Mouse (Mus musculus): Measurements from ENCODE around the gene Efnb3.

The Efnb3 gene

GRCm38 (mm10) chr11:69582230-69582805, 22.3 kb upstream of the Efnb3 start:
- no peak for DNase-seq (ENCODE audit: low spot score in 2 of 2)

GRCm38 (mm10) chr11:69581814-69582213, 21.8 kb upstream of the Efnb3 start:
- no peak for DNase-seq (ENCODE audit: low spot score in 2 of 2)

GRCm38 (mm10) chr11:69581147-69581688, 21.2 kb upstream of the Efnb3 start:
- peak; percentile 81 for DNase-seq (ENCODE audit: low spot score in 2 of 2)

- no peak for DNase-seq (ENCODE audit: low spot score in 2 of 2)
These were observed 20.7 kb upstream of the Efnb3 start for GRCm38 (mm10) chr11:69580572-69581146.

GRCm38 (mm10) chr11:69580091-69580514, 20.1 kb upstream of the Efnb3 start, which contains the start of the genes Wrap53 and Trp53:
TSS of gene Wrap53 (minus strand) at chr11:69580255.
TSS of gene Trp53 (plus strand) at chr11:69580359.
- peak; percentile 74 to 80 for DNase-seq (ENCODE audit: low spot score in 2 of 2)

GRCm38 (mm10) chr11:69579128-69580017, 19.4 kb upstream of the Efnb3 start:
- peak; percentile 99 to 100 for DNase-seq (ENCODE audit: low spot score in 2 of 2)

GRCm38 (mm10) chr11:69578301-69578700, 18.3 kb upstream of the Efnb3 start:
- no peak for DNase-seq (ENCODE audit: low spot score in 2 of 2)

GRCm38 (mm10) chr11:69576307-69576706, 16.3 kb upstream of the Efnb3 start:
- no peak for DNase-seq (ENCODE audit: low spot score in 2 of 2)

GRCm38 (mm10) chr11:69575220-69575619, 15.2 kb upstream of the Efnb3 start:
- DNase-seq (ENCODE audit: low spot score in 2 of 2) = no peak

- DNase-seq (ENCODE audit: low spot score in 2 of 2) = no peak
These were observed 5.1 kb upstream of the Efnb3 start for GRCm38 (mm10) chr11:69565131-69565530.

GRCm38 (mm10) chr11:69564391-69564790, 4.4 kb upstream of the Efnb3 start:
- no peak for DNase-seq (ENCODE audit: low spot score in 2 of 2)

GRCm38 (mm10) chr11:69563373-69563772, 3.4 kb upstream of the Efnb3 start:
- no peak for DNase-seq (ENCODE audit: low spot score in 2 of 2)

GRCm38 (mm10) chr11:69560896-69561854, 1.2 kb upstream of the Efnb3 start:
- no peak for DNase-seq (ENCODE audit: low spot score in 2 of 2)

GRCm38 (mm10) chr11:69559183-69559582, 822 bp downstream of the Efnb3 start:
- no peak for DNase-seq (ENCODE audit: low spot score in 2 of 2)

- DNase-seq (ENCODE audit: low spot score in 2 of 2) = no peak
These were observed 1.2 kb downstream of the Efnb3 start for GRCm38 (mm10) chr11:69558756-69559155.

GRCm38 (mm10) chr11:69557381-69557958, 2.5 kb downstream of the Efnb3 start:
- no peak for DNase-seq (ENCODE audit: low spot score in 2 of 2)

GRCm38 (mm10) chr11:69554539-69555140, 5.4 kb downstream of the Efnb3 start:
- no peak for DNase-seq (ENCODE audit: low spot score in 2 of 2)

GRCm38 (mm10) chr11:69553341-69553721, 6.7 kb downstream of the Efnb3 start:
- DNase-seq (ENCODE audit: low spot score in 2 of 2) = no peak

- peak in 1 of 2 experiments; percentile 34 for DNase-seq (ENCODE audit: low spot score in 2 of 2)
These were observed 7.2 kb downstream of the Efnb3 start for GRCm38 (mm10) chr11:69552622-69553340.

- no peak for DNase-seq (ENCODE audit: low spot score in 2 of 2)
These were observed 8.7 kb downstream of the Efnb3 start for GRCm38 (mm10) chr11:69551310-69551709.
